Mouse (Mus musculus) testis, adult 2 months (tissue): ENCODE measurements around the gene Rnf220. TPM values are rescaled to one million over a fixed set of nuclear protein-coding genes. Genes with fewer than 3 reads are reported as not detected.

Experiments used
- H3K27ac ChIP-seq: fragments of 200-500 bp; 2 replicates; pipeline ENCODE4 v1.5.1; 2012; ENCODE audit warnings: low read depth, low read length; ENCODE audit not compliant: control insufficient read depth, insufficient read depth
- H3K27me3 ChIP-seq: fragments of 200-500 bp; 2 replicates; pipeline ENCODE4 v1.6.1; 2012; ENCODE audit warnings: mild to moderate bottlenecking, low read length, moderate library complexity; ENCODE audit not compliant: control insufficient read depth, insufficient read depth
- H3K36me3 ChIP-seq: fragments of 200-500 bp; 2 replicates; pipeline ENCODE4 v1.6.1; 2012; ENCODE audit warnings: mild to moderate bottlenecking, low read length; ENCODE audit not compliant: control insufficient read depth, insufficient read depth
- H3K4me1 ChIP-seq: fragments of 200-500 bp; 2 replicates; pipeline ENCODE4 v1.6.1; 2012; ENCODE audit warnings: low read length; ENCODE audit not compliant: control insufficient read depth, insufficient read depth
- H3K4me3 ChIP-seq: fragments of 200-500 bp; 2 replicates; pipeline ENCODE4 v1.5.1; 2012; ENCODE audit warnings: low read depth, mild to moderate bottlenecking, low read length, moderate library complexity, mixed read lengths; ENCODE audit not compliant: control insufficient read depth
- CTCF ChIP-seq: fragments of 200-500 bp; IDR thresholded peaks from 2 replicates; pipeline ENCODE4 v1.5.1; 2012; ENCODE audit warnings: low read depth, mild to moderate bottlenecking, inconsistent platforms, low read length, moderate library complexity; ENCODE audit not compliant: control insufficient read depth, insufficient read depth, insufficient replicate concordance
- POLR2A ChIP-seq: fragments of 200-500 bp; IDR thresholded peaks from 2 replicates; pipeline ENCODE4 v1.6.1; 2012; ENCODE audit warnings: low read depth, mild to moderate bottlenecking, inconsistent platforms, low read length, moderate library complexity; ENCODE audit not compliant: control insufficient read depth
- polyA plus RNA-seq: library from polyadenylated mRNA; depleted of rRNA; stranded (reverse); fragments of >200 nt; gene quantifications from 2 replicates; pipeline ENCODE4 v1.2.3, GENCODE M21; 2012

Rnf220 gene
- polyA plus RNA-seq, 1 experiment, result 146 TPM

DNA sequence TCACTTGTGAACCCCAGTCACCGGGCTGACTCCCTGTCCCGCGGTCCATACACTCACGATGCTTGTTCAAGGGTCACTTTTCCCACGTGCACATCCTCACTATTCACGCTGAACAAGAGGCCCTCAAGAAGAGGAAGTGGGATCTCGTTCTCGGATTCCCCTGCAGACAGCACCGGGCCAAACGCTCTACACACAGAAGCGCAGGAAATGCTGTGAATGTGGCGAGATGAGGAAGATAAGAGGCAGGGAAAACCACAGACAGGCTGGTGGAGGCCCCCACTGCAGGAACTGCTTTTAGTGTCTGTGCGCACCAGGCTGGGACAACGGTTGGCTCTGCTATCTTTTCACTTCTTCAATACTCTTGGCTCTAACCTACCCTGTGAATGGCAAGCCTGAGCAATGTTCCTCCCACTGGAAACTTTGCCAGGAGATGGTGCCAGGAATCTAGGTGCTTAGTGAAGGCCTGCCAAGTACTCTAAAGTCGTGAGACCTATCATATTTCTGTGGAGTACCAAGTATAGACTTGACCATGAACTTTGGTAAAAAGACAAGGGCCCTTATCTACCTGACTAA is 18.7 kb downstream of the Rnf220 start:
- Histone ChIP-seq H3K27ac (no peak overlapping the region), H3K4me1 (no peaks in the 10 kb centered on the region; the same call in 1 of the 2 replicates), H3K27me3 (no peaks in the 10 kb centered on the region), H3K4me3 (no peak overlapping the region), H3K36me3 (no peaks in the 10 kb centered on the region)
- TF ChIP-seq CTCF, result no peak
- no peak for TF ChIP-seq POLR2A

DNA sequence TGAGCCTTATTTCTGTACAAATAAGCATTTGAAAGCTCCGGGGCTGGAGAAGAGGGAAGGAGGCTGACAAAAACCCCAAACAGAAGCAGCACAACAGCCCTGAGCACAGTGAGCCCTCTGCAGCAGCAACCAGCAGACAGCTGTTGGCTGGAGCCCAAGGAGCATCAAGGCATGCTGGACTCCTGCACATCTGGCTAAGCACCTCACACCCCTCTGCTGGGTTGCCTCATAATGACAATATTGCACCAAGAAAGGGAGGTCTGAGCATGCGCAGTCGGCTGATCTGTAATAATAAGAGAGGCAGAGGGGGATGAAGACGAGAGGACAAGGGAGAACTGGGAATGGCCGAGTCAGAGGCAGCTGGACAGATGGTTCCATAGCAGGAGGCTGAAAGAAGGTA is 19.5 kb downstream of the Rnf220 start:
- no peak overlapping the region for H3K27ac ChIP-seq
- no peaks in the 10 kb centered on the region; the same call in 1 of the 2 replicates for H3K4me1 ChIP-seq
- no peak overlapping the region for H3K4me3 ChIP-seq
- H3K36me3 ChIP-seq, result no peaks in the 10 kb centered on the region
- TF ChIP-seq CTCF (no peak), POLR2A (no peak)
- H3K27me3 ChIP-seq, result no peaks in the 10 kb centered on the region

DNA sequence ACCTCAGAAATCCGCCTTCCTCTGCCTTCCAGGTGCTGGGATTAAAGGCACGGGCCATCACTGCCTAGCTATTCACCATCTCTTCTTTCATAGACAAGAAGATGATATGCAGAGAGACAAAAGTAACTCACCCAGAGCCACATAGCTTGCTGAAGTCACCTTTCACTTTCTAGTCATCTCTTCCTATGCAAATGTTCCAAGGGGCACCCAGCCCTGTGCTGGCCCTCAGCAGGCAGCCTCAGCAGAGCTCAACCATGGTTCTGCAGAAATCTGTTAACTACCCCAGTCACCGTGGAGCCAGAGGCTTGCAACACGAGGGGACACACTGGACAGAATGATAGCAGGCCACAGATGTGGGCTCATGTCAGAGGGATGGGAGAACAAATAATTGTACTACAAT is 20.1 kb downstream of the Rnf220 start:
- no peak for TF ChIP-seq CTCF
- TF ChIP-seq POLR2A, result no peak

DNA sequence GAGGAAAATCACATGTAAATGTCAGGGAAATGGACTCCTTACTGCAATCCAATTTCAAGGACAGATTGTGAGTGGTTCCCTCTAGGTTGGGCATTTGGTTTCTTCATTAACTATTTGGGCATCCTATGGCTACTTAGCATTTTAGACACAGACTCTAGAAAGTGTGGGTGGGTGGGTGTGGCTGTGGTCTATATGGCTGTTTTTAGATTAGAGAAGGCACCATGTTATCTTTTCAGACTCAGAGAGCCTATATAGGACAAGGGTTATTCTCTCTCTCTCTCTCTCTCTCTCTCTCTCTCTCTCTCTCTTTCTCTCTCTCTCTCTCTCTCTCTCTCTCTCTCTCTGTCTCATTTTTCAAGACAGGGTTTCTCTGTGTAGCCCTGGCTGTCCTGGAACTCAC is 20.5 kb downstream of the Rnf220 start:
- Histone ChIP-seq H3K4me1 (no peaks in the 10 kb centered on the region; the same call in 1 of the 2 replicates), H3K27me3 (no peaks in the 10 kb centered on the region), H3K4me3 (no peak overlapping the region), H3K27ac (no peak overlapping the region), H3K36me3 (no peaks in the 10 kb centered on the region)
- TF ChIP-seq CTCF, result no peak
- TF ChIP-seq POLR2A, result no peak

More for the DNA sequence above, 20.1 kb downstream of the Rnf220 start:
- no peaks in the 10 kb centered on the region for H3K36me3 ChIP-seq
- no peak overlapping the region for H3K27ac ChIP-seq
- no peak overlapping the region for H3K4me3 ChIP-seq
- H3K4me1 ChIP-seq, result no peaks in the 10 kb centered on the region; the same call in 1 of the 2 replicates
- H3K27me3 ChIP-seq, result no peaks in the 10 kb centered on the region

DNA sequence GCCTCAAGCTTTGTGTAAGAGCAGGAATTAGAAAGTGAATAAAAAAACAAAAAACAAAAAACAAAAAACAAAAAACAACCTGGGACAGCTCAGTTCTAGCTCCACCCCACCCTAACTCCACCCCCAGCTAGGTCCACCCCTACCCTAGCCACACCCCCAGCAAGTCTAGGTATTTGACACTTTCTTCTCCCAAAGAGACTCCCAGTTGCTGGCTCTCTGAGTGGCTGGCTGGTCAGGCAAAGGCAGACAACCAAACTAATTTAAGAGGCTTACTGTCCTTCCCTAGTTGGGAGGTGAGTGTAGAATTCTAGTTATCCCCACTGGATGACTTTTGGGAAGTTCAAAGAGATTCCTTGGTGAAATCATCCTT is 22.9 kb downstream of the Rnf220 start:
- no peak overlapping the region for H3K4me3 ChIP-seq
- no peak for TF ChIP-seq CTCF
- no peaks in the 10 kb centered on the region; the same call in 1 of the 2 replicates for H3K4me1 ChIP-seq
- no peaks in the 10 kb centered on the region for H3K36me3 ChIP-seq
- no peaks in the 10 kb centered on the region for H3K27me3 ChIP-seq
- no peak overlapping the region for H3K27ac ChIP-seq

DNA sequence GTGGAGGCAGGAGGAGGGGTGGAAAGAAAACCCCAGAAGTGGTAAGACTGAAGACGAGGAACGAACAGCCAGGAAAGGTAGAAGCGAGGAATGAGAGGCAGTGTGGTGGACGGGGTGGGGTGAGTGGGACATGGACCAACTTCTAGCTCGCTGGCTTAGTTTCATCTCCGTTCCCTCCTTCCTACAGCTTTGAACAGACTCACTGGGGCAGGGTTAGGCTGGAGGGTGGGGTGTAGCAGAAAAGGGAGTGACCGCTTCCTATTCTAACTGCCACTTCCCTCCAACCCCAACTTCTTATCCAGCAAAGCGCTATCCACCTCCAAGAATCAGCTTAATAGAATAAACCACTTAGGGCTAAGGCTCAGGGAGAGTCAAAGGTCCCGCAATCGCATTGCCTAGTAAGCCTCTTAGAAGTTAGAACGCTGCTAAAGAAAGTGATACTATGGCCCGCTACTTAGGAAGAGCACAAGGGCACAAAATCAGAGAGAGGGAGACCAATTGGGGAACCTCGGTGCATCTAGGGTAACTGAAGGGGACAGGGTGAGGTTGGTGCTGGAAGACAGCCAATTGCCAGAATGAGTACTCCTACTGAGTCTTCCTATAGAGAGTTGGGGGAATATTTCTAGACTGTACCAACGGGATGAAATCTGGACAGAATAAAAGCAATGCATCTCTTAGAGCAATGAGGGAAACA is 23.4 kb downstream of the Rnf220 start:
- no peaks in the 10 kb centered on the region for H3K36me3 ChIP-seq
- no peak for TF ChIP-seq POLR2A
- no peak for TF ChIP-seq CTCF
- H3K4me3 ChIP-seq, result no peak overlapping the region
- no peaks in the 10 kb centered on the region; the same call in 1 of the 2 replicates for H3K4me1 ChIP-seq
- no peak overlapping the region for H3K27ac ChIP-seq
- H3K27me3 ChIP-seq, result no peaks in the 10 kb centered on the region

DNA sequence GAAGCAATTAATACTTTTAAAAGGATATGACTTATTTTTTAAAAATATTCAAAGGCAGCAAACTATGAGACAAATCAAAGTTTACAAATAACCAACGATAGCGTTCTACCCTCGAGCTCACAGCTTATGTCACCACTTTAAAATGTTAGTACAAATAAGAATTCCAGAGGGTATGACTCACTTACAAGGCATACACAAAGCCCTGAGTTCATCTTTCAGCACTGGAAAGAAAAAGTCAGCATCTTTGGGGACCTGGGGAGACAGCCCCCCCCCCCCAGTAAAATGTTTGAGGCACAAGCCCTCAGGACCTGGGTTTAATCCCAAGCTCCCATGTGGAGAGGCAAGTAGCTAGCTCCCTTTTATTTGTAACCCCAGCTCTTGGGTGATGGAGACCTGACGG is 27.4 kb downstream of the Rnf220 start:
- no peak overlapping the region for H3K27ac ChIP-seq
- H3K4me1 ChIP-seq, result no peaks in the 10 kb centered on the region; the same call in 1 of the 2 replicates
- no peak overlapping the region for H3K4me3 ChIP-seq
- no peaks in the 10 kb centered on the region for H3K36me3 ChIP-seq
- no peaks in the 10 kb centered on the region for H3K27me3 ChIP-seq
- TF ChIP-seq CTCF (no peak), POLR2A (no peak)
